Mouse (Mus musculus) CH12.LX (cell line): ENCODE measurements around the gene Nomo1. TPM values are rescaled to one million over a fixed set of nuclear protein-coding genes. Genes with fewer than 3 reads are reported as not detected.

Source experiments
- DNase-seq: peaks from one replicate; pipeline ENCODE4 v3.0.0-alpha.2; 2013; ENCODE audit errors: extremely low read depth
- H3K27ac ChIP-seq: 2 replicates; pipeline ENCODE4 v1.5.1; 2012; ENCODE audit warnings: low read depth, mild to moderate bottlenecking, control low read depth, moderate library complexity; ENCODE audit not compliant: insufficient read depth
- H3K27me3 ChIP-seq: replicated peaks from 2 replicates; pipeline ENCODE3; 2012; ENCODE audit warnings: inconsistent platforms
- H3K36me3 ChIP-seq, 2 experiments: replicated peaks in 1 of 2; 2 replicates each; pipeline versions ENCODE3 to v1.6.1; 2012; ENCODE audit warnings: inconsistent platforms in 1 of 2, low read length in 1 of 2, mild to moderate bottlenecking in 1 of 2, mixed read lengths in 1 of 2, moderate library complexity in 1 of 2; ENCODE audit not compliant: control insufficient read depth in 1 of 2, insufficient read depth in 1 of 2
- H3K4me1 ChIP-seq, 2 experiments: 2 replicates each; pipeline ENCODE4 v1.6.1; 2012; ENCODE audit warnings: inconsistent platforms in 1 of 2, moderate library complexity in 1 of 2; ENCODE audit not compliant: insufficient read depth in 2 of 2, control insufficient read depth in 1 of 2
- H3K4me2 ChIP-seq: 2 replicates; pipeline ENCODE4 v1.6.1; 2012; ENCODE audit warnings: low read depth, mild to moderate bottlenecking, control low read depth; ENCODE audit not compliant: poor library complexity, insufficient read depth, severe bottlenecking
- H3K4me3 ChIP-seq, 3 experiments: fragments of 150-350 bp in 1 of 3; sonication (generic) in 1 of 3; replicated peaks in 1 of 3; 2 replicates each; pipeline versions ENCODE3 to v1.5.1; 2011 to 2012; ENCODE audit warnings: low read depth in 2 of 3, low read length in 2 of 3, mild to moderate bottlenecking in 2 of 3, moderate library complexity in 2 of 3, control low read depth in 1 of 3, improper control_type of control experiment in 1 of 3, inconsistent platforms in 1 of 3, mixed read lengths in 1 of 3; ENCODE audit not compliant: poor library complexity in 1 of 3
- H3K79me2 ChIP-seq: replicated peaks from 2 replicates; pipeline ENCODE4 v1.6.1; 2012; ENCODE audit warnings: mild to moderate bottlenecking, moderate library complexity; ENCODE audit not compliant: control insufficient read depth, poor library complexity, insufficient read depth, severe bottlenecking; ENCODE audit errors: extremely low read depth
- H3K9ac ChIP-seq: 2 replicates; pipeline ENCODE4 v1.6.1; 2012; ENCODE audit warnings: low read depth, mild to moderate bottlenecking, control low read depth, moderate library complexity; ENCODE audit not compliant: insufficient read depth
- H3K9me3 ChIP-seq: replicated peaks from 2 replicates; pipeline ENCODE3; 2012; ENCODE audit warnings: low read length, inconsistent platforms, mixed read lengths
- CHD1 ChIP-seq: IDR thresholded peaks from 2 replicates; pipeline ENCODE4 v1.6.1; 2012; ENCODE audit warnings: low read depth, low read length, improper control_type of control experiment, inconsistent platforms
- CHD2 ChIP-seq: IDR thresholded peaks from 2 replicates; pipeline ENCODE4 v1.6.1; 2011; ENCODE audit warnings: low read length, improper control_type of control experiment
- ELF1 ChIP-seq: IDR thresholded peaks from 2 replicates; pipeline ENCODE4 v1.6.1; 2014; ENCODE audit warnings: low read depth, mild to moderate bottlenecking, inconsistent platforms, low read length, improper control_type of control experiment
- ETS1 ChIP-seq: conservative IDR thresholded peaks from 2 replicates; pipeline ENCODE4 v1.6.1; 2012; ENCODE audit warnings: low read depth, mild to moderate bottlenecking, inconsistent platforms, low read length, improper control_type of control experiment, moderate library complexity
- GABPA ChIP-seq: IDR thresholded peaks from 2 replicates; pipeline ENCODE4 v1.6.1; 2012; ENCODE audit warnings: low read depth, low read length, improper control_type of control experiment, inconsistent platforms; ENCODE audit not compliant: insufficient replicate concordance
- HCFC1 ChIP-seq: IDR thresholded peaks from 2 replicates; pipeline ENCODE4 v1.6.1; 2012; ENCODE audit warnings: low read depth, mild to moderate bottlenecking, inconsistent platforms, low read length, improper control_type of control experiment
- MAFK ChIP-seq: IDR thresholded peaks from 2 replicates; pipeline ENCODE4 v1.6.1; 2011; ENCODE audit warnings: low read length, improper control_type of control experiment; ENCODE audit not compliant: insufficient replicate concordance
- MXI1 ChIP-seq: IDR thresholded peaks from 2 replicates; pipeline ENCODE4 v1.6.1; 2011; ENCODE audit warnings: mild to moderate bottlenecking, low read depth, low read length, improper control_type of control experiment
- MYC ChIP-seq: IDR thresholded peaks from 2 replicates; pipeline ENCODE4 v1.6.1; 2011; ENCODE audit warnings: low read depth, mild to moderate bottlenecking, improper control_type of control experiment, low read length
- NRF1 ChIP-seq: IDR thresholded peaks from 2 replicates; pipeline ENCODE4 v1.6.1; 2014; ENCODE audit warnings: low read depth, mild to moderate bottlenecking, inconsistent platforms, low read length, improper control_type of control experiment, moderate library complexity
- PAX5 ChIP-seq: IDR thresholded peaks from 2 replicates; pipeline ENCODE4 v1.6.1; 2012; ENCODE audit warnings: low read length, inconsistent platforms, mixed read lengths
- POLR2AphosphoS2 ChIP-seq: IDR thresholded peaks from 2 replicates; pipeline ENCODE4 v1.6.1; 2011; ENCODE audit warnings: low read depth, low read length, improper control_type of control experiment
- RAD21 ChIP-seq: IDR thresholded peaks from 2 replicates; pipeline ENCODE4 v1.6.1; 2011; ENCODE audit warnings: low read depth, mild to moderate bottlenecking, low read length, improper control_type of control experiment, moderate library complexity
- RCOR1 ChIP-seq: conservative IDR thresholded peaks from 2 replicates; pipeline ENCODE4 v1.6.1; 2012; ENCODE audit warnings: low read depth, mild to moderate bottlenecking, inconsistent platforms, low read length, improper control_type of control experiment
- SIN3A ChIP-seq: IDR thresholded peaks from 2 replicates; pipeline ENCODE4 v1.6.1; 2012; ENCODE audit warnings: low read length, improper control_type of control experiment, inconsistent platforms
- USF1 ChIP-seq: IDR thresholded peaks from 2 replicates; pipeline ENCODE4 v1.6.1; 2014; ENCODE audit warnings: low read depth, mild to moderate bottlenecking, inconsistent platforms, low read length, improper control_type of control experiment
- ZC3H11A ChIP-seq: IDR thresholded peaks from 2 replicates; pipeline ENCODE4 v1.6.1; 2012; ENCODE audit warnings: low read depth, mild to moderate bottlenecking, inconsistent platforms, low read length, improper control_type of control experiment
- dilution Hi-C: fragments of 300-500 bp; cut with MboI; formaldehyde crosslinking; loops from 2 replicates; pipeline ENCODE4 v1.14.3; 2020; ENCODE audit warnings: low sequenced_read_pairs; ENCODE audit not compliant: extremely low pct_unique_long_range_greater_than_20kb, extremely low pct_ligation_motif_present
- in situ Hi-C: fragments of 300-500 bp; cut with MboI; formaldehyde crosslinking; loops from 3 replicates; pipeline ENCODE4 v1.14.3; 2019; ENCODE audit warnings: low sequenced_read_pairs, low pct_ligation_motif_present, low pct_unique_long_range_greater_than_20kb, mixed read lengths
- polyA plus RNA-seq: library from polyadenylated mRNA; unstranded; fragments of >175 nt; gene quantifications from 2 replicates; pipeline ENCODE4 v1.2.1, GENCODE M21; 2012; ENCODE audit warnings: low read depth; ENCODE audit not compliant: insufficient read length
- total RNA-seq, 2 experiments: library from RNA; depleted of rRNA; stranded (reverse); fragments of 300-350 nt in 1 of 2; fragments of >200 nt in 1 of 2; gene quantifications; 2 replicates each; pipeline ENCODE4 v1.2.3; 2012 to 2014

Gene Nomo1
- total and polyA plus RNA-seq, 3 experiments = 41.9 to 103 (median 89.6) TPM

DNA sequence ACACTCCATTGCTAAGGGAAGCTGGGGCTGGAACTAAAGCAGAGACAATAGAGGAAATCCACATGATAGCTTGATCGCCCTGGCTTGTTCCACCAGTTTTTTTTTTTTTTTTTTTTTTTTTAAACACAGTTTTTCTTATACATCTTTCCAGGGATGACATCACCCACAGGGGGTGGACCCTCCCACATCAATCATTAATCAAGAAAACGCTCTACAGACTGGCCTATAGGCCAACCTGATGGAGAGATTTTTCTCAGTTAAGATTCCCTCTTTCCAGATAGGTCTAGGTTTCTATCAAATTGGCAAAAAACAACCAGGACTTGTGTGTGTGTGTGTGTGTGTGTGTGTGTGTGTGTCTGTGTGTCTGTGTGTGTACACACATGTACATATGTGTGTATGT, 6.4 kb downstream of the Nomo1 start:
- no peak overlapping the region for H3K4me3 ChIP-seq
- in situ Hi-C loops = no loop called here
- no peak overlapping the region for H3K27ac ChIP-seq
- no peak overlapping the region for H3K9ac ChIP-seq
- peaks cover 11% of the 10 kb centered on the region for H3K79me2 ChIP-seq
- TF ChIP-seq MXI1 (no peak), CHD2 (no peak), MAFK (no peak), USF1 (no peak), ELF1 (no peak), PAX5 (no peak), RAD21 (no peak), ZC3H11A (no peak), ETS1 (no peak), NRF1 (no peak), MYC (no peak), SIN3A (no peak), GABPA (no peak), RCOR1 (no peak), CHD1 (no peak), HCFC1 (no peak)
- DNase-seq = no peak
- no peaks in the 10 kb centered on the region for H3K27me3 ChIP-seq
- peaks cover 51 to 89% of the 10 kb centered on the region in 2 experiments for H3K36me3 ChIP-seq
- dilution Hi-C loops = no loop called here
- peaks cover 2 to 17% of the 10 kb centered on the region in 2 experiments; a peak in 3 of 4 replicates for H3K4me1 ChIP-seq
- H3K4me2 ChIP-seq = no peak overlapping the region
- no peaks in the 10 kb centered on the region for H3K9me3 ChIP-seq

DNA sequence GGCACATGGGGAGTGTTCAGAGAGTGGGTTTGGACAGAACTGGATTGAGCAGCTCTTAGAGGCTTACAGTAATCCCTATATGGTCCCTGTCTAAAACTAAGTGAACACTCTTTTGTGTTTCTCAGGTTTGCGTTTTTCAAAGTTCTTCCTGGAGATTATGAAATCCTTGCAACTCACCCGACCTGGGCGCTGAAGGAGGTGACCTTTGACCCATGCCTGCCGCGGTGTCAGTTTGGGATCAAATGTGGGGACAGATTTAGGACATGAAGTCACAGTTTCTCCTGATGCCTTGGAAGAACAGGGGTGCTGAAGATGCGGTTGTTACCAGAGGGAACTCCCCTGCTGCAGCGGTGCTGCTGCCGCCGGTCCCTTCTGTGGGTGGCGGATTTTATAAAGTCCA, 10.6 kb downstream of the Nomo1 start:
- Histone ChIP-seq H3K4me1 (no peaks in the 10 kb centered on the region), H3K9me3 (no peaks in the 10 kb centered on the region), H3K27me3 (no peaks in the 10 kb centered on the region), H3K9ac (no peak overlapping the region), H3K4me3 (no peak overlapping the region), H3K27ac (no peak overlapping the region), H3K36me3 (peaks cover 75 to 89% of the 10 kb centered on the region in 2 experiments), H3K4me2 (no peak overlapping the region), H3K79me2 (no peaks in the 10 kb centered on the region)
- TF ChIP-seq GABPA (no peak), MYC (no peak), POLR2AphosphoS2 (no peak)
- in situ Hi-C loops = no loop called here
- DNase-seq = no peak
- dilution Hi-C loops = no loop called here
